Mouse (Mus musculus) urinary bladder, postnatal 0 days (tissue): ENCODE measurements around the gene Tmem115. TPM values are rescaled to one million over a fixed set of nuclear protein-coding genes. Genes with fewer than 3 reads are reported as not detected.

Source experiments
- polyA plus RNA-seq: library from polyadenylated mRNA; unstranded; fragments of >200 nt; fragmentation: Nextera tagmentation; extraction: Ambion mirVana; gene quantifications from 2 replicates; pipeline ENCODE4 v1.2.1, GENCODE M21; 2015

Tmem115 gene
- 36.6 and 39.3 TPM in 2 replicates for polyA plus RNA-seq

GRCm38 (mm10) chr9:107533791-107534407, at the start of gene Tmem115:
Gene Tmem115 (plus strand): TSS chr9:107533945.

GRCm38 (mm10) chr9:107541474-107542351, 8.0 kb downstream of the Tmem115 start, which contains the start of the genes Cyb561d2 and Nprl2:
Gene Cyb561d2 (minus strand): TSS chr9:107542193.
Gene Nprl2 (plus strand): TSS chr9:107542226.

DNA sequence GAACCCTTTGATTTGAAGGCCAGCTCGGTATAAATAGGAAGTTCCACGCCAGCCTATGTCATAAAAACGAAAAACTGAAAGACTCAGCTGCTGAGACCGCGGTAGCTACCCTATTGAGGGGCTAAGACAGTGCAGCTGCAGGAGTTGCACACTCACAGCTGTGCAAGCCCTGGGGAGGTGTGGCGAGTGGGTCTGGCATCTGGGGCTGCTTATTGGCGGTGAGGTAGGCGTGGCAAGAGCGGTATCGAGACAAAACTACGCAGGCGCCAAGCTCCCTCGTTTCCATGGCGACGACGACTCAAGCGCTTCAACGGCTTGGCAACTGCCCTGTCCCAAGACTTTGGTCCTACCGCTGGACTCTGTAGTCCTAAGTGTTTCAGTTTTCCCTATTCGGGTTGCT, 13.3 kb downstream of the Tmem115 start, which contains the start of gene Zmynd10:
Zmynd10 (plus strand) TSS at position 273 of the 400 bp plus-strand sequence.

DNA sequence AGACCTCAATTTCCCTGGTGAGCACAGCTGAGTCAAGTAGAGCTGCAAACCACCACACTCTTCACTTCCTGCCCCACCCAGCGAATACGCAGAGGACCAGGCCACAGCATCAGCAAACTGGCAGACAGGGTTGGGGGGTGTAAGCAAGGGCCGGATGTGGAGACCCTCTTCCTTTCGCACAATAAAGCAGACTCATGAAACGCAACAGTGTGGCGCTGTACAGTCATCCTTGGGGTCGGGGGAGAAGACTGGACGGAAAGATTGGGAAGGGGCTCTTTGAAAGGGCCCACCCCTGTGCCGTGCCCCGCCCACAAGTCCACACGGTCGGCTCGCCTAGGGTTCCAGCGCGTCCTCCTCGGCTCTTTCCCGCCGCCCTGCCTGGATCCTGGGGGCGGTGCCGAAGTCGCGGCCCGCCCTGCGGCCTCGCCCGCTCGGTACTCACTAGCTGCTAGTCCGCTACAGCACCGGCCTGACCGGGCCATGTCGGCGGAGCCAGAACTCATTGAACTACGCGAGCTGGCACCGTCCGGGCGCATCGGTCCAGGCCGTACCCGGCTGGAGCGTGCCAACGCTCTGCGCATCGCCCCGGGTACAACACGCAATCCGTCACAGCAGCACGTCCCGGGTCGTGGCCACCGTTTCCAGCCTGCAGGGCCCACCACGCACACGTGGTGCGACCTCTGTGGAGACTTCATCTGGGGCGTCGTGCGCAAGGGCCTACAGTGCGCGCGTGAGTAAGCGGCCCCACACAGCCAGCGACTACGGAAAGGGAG, 17.6 kb downstream of the Tmem115 start, which contains the start of gene Rassf1:
Rassf1 (plus strand) TSS at position 439 of the 773 bp plus-strand sequence.

GRCm38 (mm10) chr9:107563029-107563581, 29.4 kb downstream of the Tmem115 start, which contains the start of gene Tusc2:
Gene Tusc2 (plus strand): TSS chr9:107563255.

DNA sequence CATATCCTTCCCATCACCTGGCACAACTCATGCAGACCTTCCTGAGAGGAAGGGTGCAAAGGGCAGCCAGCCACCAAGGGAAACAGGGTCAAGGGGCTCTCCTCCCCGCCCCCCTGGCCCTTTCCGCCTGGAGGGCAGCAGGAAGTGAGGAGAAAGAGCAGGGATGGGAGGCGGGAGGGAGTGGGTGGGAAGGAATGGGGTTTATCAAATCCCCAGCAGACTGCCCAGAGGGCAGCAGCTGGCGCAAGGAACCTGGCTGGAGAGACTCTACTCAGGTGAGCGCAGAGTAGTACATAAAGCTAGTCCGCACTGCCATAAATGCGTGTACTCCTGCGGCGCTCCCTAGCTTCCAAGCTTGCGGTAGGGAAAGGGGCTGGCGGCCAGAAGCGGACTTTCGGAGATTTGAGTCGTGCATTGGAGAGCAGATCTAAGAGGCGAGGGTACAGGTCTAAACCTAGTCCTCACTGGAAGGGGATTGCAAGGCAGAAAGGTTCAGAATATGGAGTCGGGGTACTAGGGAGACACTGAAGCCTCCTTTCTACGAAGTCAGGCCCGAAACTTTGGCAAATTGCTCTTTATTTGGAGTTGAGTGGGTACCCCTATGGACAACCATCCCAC, 34.1 kb downstream of the Tmem115 start, which contains the start of gene Hyal2:
Hyal2 (plus strand) TSS at position 244 of the 618 bp plus-strand sequence.

DNA sequence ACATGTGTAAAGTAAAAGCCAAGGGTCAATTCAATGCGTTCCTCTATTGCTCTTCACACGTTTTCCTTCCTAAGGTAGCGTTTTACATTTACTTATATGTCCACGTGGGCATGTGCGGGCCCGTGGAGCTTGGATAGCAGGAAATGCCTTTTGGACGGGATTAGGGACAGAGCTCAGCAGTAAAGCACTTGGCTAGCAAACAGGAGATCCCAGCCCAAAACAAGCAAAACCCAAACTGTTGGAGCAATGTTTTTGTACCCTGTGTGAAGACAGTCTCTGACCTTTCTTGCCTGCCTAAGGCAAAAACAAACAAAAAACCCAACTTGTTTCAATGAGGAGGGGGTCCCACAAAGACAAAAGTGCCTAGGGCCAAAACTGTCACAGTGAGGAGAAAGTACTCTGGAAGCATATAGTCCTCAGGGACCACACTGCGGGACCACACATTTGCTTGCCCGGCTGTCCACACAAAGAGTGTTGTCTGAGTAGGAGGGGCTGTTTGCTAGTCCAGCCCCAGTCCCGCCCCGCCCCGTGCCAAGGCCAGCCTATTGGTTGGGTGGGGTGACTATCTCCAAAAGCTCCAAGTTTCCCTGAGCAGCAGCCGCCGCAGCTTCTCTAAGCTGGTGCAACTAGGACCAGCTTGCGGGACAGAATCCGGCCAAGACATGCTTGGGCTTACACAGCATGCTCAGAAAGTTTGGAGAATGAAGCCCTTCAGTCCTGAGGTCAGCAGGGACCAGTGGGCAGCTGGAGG, 42.8 kb downstream of the Tmem115 start, which contains the start of gene Hyal1:
Hyal1 (plus strand) TSS at position 571 of the 751 bp plus-strand sequence.

GRCm38 (mm10) chr9:107578587-107578986, 44.8 kb downstream of the Tmem115 start, which contains the start of gene Naa80:
Gene Naa80 (plus strand): TSS chr9:107578887.

DNA sequence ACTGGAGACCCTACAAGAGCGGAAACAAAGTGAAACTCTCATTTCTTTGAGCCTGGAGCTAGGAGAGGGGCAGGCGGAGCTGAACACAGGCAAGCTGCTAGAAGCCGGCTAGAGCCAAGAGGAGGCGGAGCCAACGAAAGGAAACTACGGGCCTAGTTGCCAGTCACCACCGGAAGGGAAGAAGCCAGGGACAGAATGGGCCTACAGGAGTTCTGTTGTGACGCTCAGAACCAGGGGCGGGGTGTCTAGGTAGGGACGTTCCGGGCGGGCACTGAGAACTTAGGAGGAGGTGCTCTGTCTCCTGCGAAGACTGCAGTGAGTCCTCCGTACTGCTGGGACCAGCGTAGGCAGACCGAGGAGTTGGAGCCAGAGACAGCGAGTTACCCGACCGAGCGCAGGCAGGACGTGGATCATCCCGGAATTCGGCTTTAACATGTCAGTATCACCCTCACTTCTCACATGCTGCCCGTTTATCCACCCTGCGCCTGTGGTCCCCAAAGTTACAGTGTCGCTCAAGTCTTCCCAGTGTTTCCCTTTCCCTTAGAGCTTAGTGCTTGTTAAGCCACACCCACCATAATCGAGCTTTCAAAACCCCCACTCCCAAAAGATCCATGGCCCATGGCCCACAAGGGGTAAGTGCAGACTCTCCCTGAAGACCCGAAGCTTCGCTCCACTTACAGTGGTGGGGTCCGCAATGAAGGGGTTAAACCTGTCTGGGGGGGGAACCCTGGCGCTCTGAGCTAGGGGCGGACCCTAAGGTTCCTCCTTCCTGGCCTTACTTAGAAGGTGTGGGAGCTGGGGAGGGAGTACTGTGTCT, 47.0 kb downstream of the Tmem115 start, which contains the start of gene Hyal3:
Hyal3 (plus strand) TSS at position 318 of the 817 bp plus-strand sequence.

GRCm38 (mm10) chr9:107586974-107587832, 53.5 kb downstream of the Tmem115 start, which contains the start of gene Ifrd2:
Gene Ifrd2 (plus strand): TSS chr9:107587642.

Other genes starting within 250 kb of the Tmem115 start
- gene Mapkapk3, start 244.1 kb upstream of the Tmem115 start, polyA plus RNA-seq, result 14.6 and 17.1 TPM in 2 replicates
- 23.4 and 28.5 TPM in 2 replicates for gene Cish, start 237.9 kb upstream of the Tmem115 start, polyA plus RNA-seq
- 6.3 and 8.1 TPM in 2 replicates for gene Hemk1, start 195.6 kb upstream of the Tmem115 start, polyA plus RNA-seq
- 1.5 and 1.7 TPM in 2 replicates for gene 6430571L13Rik, start 193.3 kb upstream of the Tmem115 start, polyA plus RNA-seq
- 0.08 and 0.12 TPM in 2 replicates for gene Cacna2d2, start 134.3 kb upstream of the Tmem115 start, polyA plus RNA-seq
- gene Cyb561d2, start 8.2 kb downstream of the Tmem115 start, polyA plus RNA-seq, result 16.3 and 17.5 TPM in 2 replicates
- gene Nprl2, start 8.3 kb downstream of the Tmem115 start, polyA plus RNA-seq, result 14.7 and 17.2 TPM in 2 replicates
- gene Zmynd10, start 13.4 kb downstream of the Tmem115 start, polyA plus RNA-seq, result 0.44 and 0.52 TPM in 2 replicates
- gene Rassf1, start 17.6 kb downstream of the Tmem115 start, polyA plus RNA-seq, result 61.6 and 67.2 TPM in 2 replicates
- 30.8 and 32.6 TPM in 2 replicates for gene Tusc2, start 29.3 kb downstream of the Tmem115 start, polyA plus RNA-seq
- 37.4 and 43.1 TPM in 2 replicates for gene Hyal2, start 34.0 kb downstream of the Tmem115 start, polyA plus RNA-seq
- gene Hyal1, start 43.0 kb downstream of the Tmem115 start, polyA plus RNA-seq, result 6.4 and 7.9 TPM in 2 replicates
- 9.7 and 14.0 TPM in 2 replicates for gene Naa80, start 44.9 kb downstream of the Tmem115 start, polyA plus RNA-seq
- 0.60 and 0.61 TPM in 2 replicates for gene Hyal3, start 46.9 kb downstream of the Tmem115 start, polyA plus RNA-seq
- gene Ifrd2, start 53.7 kb downstream of the Tmem115 start, polyA plus RNA-seq, result 21.9 and 26.4 TPM in 2 replicates
- 12.9 and 15.9 TPM in 2 replicates for gene Sema3b, start 75.3 kb downstream of the Tmem115 start, polyA plus RNA-seq
- gene Gnai2, start 101.4 kb downstream of the Tmem115 start, polyA plus RNA-seq, result 285 and 303 TPM in 2 replicates
- 0.16 and 0.34 TPM in 2 replicates for gene Slc38a3, start 135.6 kb downstream of the Tmem115 start, polyA plus RNA-seq
- 0.45 and 0.63 TPM in 2 replicates for gene Gnat1, start 145.8 kb downstream of the Tmem115 start, polyA plus RNA-seq
- gene Sema3f, start 176.5 kb downstream of the Tmem115 start, polyA plus RNA-seq, result 10.7 and 12.1 TPM in 2 replicates
- gene Rbm5, start 237.1 kb downstream of the Tmem115 start, polyA plus RNA-seq, result 81.2 and 82.1 TPM in 2 replicates